Mouse (Mus musculus): ENCODE results near the gene Gm6793. TPM values are rescaled to one million over a fixed set of nuclear protein-coding genes. Genes with fewer than 3 reads are reported as not detected.

Gene Gm6793
- total and polyA plus RNA-seq, 3 experiments, result 0.27 TPM; not detected in 2

DNA sequence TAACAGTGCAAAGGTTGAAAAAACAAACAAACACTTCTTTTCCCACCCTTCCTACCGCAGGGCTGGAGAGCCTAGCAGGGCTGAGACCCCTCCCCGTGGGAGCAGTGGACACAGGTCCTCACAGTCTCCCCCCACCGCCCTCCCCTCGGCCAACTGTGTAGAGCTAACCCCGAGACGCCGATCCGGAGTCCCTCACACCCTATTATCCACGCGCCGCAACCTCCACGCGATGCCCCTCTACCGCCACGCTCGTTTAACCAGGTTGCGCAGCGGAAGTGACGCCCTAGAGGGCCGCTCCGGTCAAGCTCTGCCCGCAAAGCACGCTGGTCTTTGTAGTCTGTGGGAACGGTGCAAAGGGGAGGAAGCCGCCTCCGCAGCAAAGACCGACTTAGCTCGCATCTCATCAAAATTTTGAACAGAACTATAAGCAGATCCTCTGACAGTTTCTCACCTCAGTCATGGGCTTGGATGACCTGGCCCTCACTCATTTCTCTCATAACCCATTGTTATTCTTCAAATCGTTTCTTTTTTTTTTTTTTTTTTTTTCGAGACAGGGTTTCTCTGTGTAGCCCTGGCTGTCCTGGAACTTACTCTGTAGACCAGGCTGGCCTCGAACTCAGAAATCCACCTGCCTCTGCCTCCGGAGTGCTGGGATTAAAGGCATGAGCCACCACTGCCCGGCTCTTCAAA, 22.7 kb downstream of the Gm6793 start, which contains the start of gene Adat1:
Gene Adat1, minus strand, starts transcription at position 290 of the 690 bp plus-strand sequence.
- peaks cover 58 to 73% of the 10 kb centered on the region in 2 experiments for H3K36me3 ChIP-seq (replicated peaks in 1 of 2; ENCODE audit: control insufficient read depth in 1 of 2, insufficient read depth in 1 of 2, low read length in 1 of 2)
- peak within 1 kb of the TSS; percentile 45 for H3K9ac ChIP-seq (ENCODE audit: insufficient read depth, low read depth)
- no peak within 1 kb of the TSS for H3K27ac ChIP-seq (ENCODE audit: insufficient read depth, low read depth)
- no peaks in the 10 kb centered on the region; the same call in 1 of the 2 replicates for H3K79me2 ChIP-seq (replicated peaks; ENCODE audit: control insufficient read depth, extremely low read depth, insufficient read depth, poor library complexity, severe bottlenecking)
- no peaks in the 10 kb centered on the region for H3K9me3 ChIP-seq (replicated peaks; ENCODE audit: low read length)
- peak within 1 kb of the TSS; percentile 77 for H3K4me2 ChIP-seq (ENCODE audit: insufficient read depth, low read depth, poor library complexity, severe bottlenecking)
- no peak for TF ChIP-seq SMC3 (IDR thresholded peaks at IDR 0.05; ENCODE audit: low read depth, low read length)
- TF ChIP-seq SIN3A (IDR thresholded peaks at IDR 0.05; ENCODE audit: low read length), result peak; percentile 88
- peak; percentile 88 for TF ChIP-seq NELFE (IDR thresholded peaks at IDR 0.05; ENCODE audit: low read depth, low read length)
- TF ChIP-seq TBP (conservative IDR thresholded peaks at IDR 0.05; ENCODE audit: low read depth, low read length), result peak; percentile 68; the same call in 1 of the 2 replicates
- no peak; the same call in 1 of the 2 replicates for TF ChIP-seq USF1 (IDR thresholded peaks at IDR 0.05; ENCODE audit: low read depth, low read length)
- TF ChIP-seq MYC (IDR thresholded peaks at IDR 0.05; ENCODE audit: low read depth, low read length), result peak; percentile 96
- no peak for TF ChIP-seq JUN (IDR thresholded peaks at IDR 0.05; ENCODE audit: insufficient read depth, low read depth, low read length)
- peak; percentile 91 for TF ChIP-seq POLR2A (IDR thresholded peaks at IDR 0.05; ENCODE audit: low read depth, low read length)
- TF ChIP-seq HCFC1 (IDR thresholded peaks at IDR 0.05; ENCODE audit: low read depth, low read length), result peak; percentile 98
- peak; percentile 98 for TF ChIP-seq POLR2AphosphoS2 (IDR thresholded peaks at IDR 0.05; ENCODE audit: low read depth, low read length)
- no peak for TF ChIP-seq USF2 (conservative IDR thresholded peaks at IDR 0.05; ENCODE audit: low read depth, low read length)
- TF ChIP-seq ZNF384 (IDR thresholded peaks at IDR 0.05; ENCODE audit: low read depth, low read length), result peak; percentile 76
- peak; percentile 81 for TF ChIP-seq TCF12 (IDR thresholded peaks at IDR 0.05; ENCODE audit: low read depth, low read length)
- TF ChIP-seq E2F4 (IDR thresholded peaks at IDR 0.05; ENCODE audit: insufficient replicate concordance, low read depth, low read length), result 0 out of 2 replicates have a peak, but pooled peaks have one; percentile 59
- TF ChIP-seq ETS1 (conservative IDR thresholded peaks at IDR 0.05; ENCODE audit: low read depth, low read length), result no peak
- peak; percentile 55 for TF ChIP-seq IRF4 (IDR thresholded peaks at IDR 0.05; ENCODE audit: low read depth, low read length)
- peak; percentile 74 for TF ChIP-seq CHD2 (IDR thresholded peaks at IDR 0.05; ENCODE audit: low read length)
- TF ChIP-seq KAT2A (IDR thresholded peaks at IDR 0.05; ENCODE audit: insufficient replicate concordance, low read length), result peak; percentile 93; the same call in 1 of the 2 replicates
- peak in 1 of 2 experiments; percentile 4; a peak in 1 of 4 replicates for TF ChIP-seq CTCF (conservative IDR thresholded peaks at IDR 0.05 in 1 of 2, IDR thresholded peaks at IDR 0.05 in 1 of 2; ENCODE audit: low read depth in 2 of 2, low read length in 2 of 2)
- no peak for TF ChIP-seq CHD1 (IDR thresholded peaks at IDR 0.05; ENCODE audit: low read depth, low read length)
- no peak for TF ChIP-seq UBTF (IDR thresholded peaks at IDR 0.05; ENCODE audit: low read depth, low read length)
- 0 out of 2 replicates have a peak, but pooled peaks have one; percentile 26 for TF ChIP-seq RCOR1 (conservative IDR thresholded peaks at IDR 0.05; ENCODE audit: low read depth, low read length)
- no peak for TF ChIP-seq PAX5 (IDR thresholded peaks at IDR 0.05; ENCODE audit: low read length)
- TF ChIP-seq MEF2A (IDR thresholded peaks at IDR 0.05; ENCODE audit: borderline replicate concordance, low read depth, low read length), result peak; percentile 44; the same call in 1 of the 2 replicates
- no peak for TF ChIP-seq EP300 (IDR thresholded peaks at IDR 0.05; ENCODE audit: low read length)
- 0 out of 2 replicates have a peak, but pooled peaks have one; percentile 86 for TF ChIP-seq ZMIZ1 (IDR thresholded peaks at IDR 0.05; ENCODE audit: low read depth, low read length)
- peak; percentile 62 for TF ChIP-seq NRF1 (IDR thresholded peaks at IDR 0.05; ENCODE audit: low read depth, low read length)
- no peak for TF ChIP-seq MAZ (IDR thresholded peaks at IDR 0.05; ENCODE audit: low read depth, low read length)
- peak; percentile 97 for TF ChIP-seq MAX (IDR thresholded peaks at IDR 0.05; ENCODE audit: low read length)
- peak; percentile 98 for TF ChIP-seq MXI1 (IDR thresholded peaks at IDR 0.05; ENCODE audit: low read depth, low read length)
- peak; percentile 23; the same call in 1 of the 2 replicates for TF ChIP-seq BHLHE40 (IDR thresholded peaks at IDR 0.05; ENCODE audit: low read depth, low read length)
- no peak for TF ChIP-seq ZC3H11A (IDR thresholded peaks at IDR 0.05; ENCODE audit: low read depth, low read length)
- TF ChIP-seq JUND (conservative IDR thresholded peaks at IDR 0.05; ENCODE audit: low read depth, low read length), result no peak
- TF ChIP-seq RAD21 (IDR thresholded peaks at IDR 0.05; ENCODE audit: low read depth, low read length), result no peak
- peak; percentile 73; the same call in 1 of the 2 replicates for TF ChIP-seq GABPA (IDR thresholded peaks at IDR 0.05; ENCODE audit: insufficient replicate concordance, low read depth, low read length)
- no peak for TF ChIP-seq ZKSCAN1 (IDR thresholded peaks at IDR 0.05; ENCODE audit: borderline replicate concordance, low read depth, low read length)
- no peak for TF ChIP-seq MAFK (IDR thresholded peaks at IDR 0.05; ENCODE audit: insufficient replicate concordance, low read length)
- peak; percentile 80 for TF ChIP-seq ELF1 (IDR thresholded peaks at IDR 0.05; ENCODE audit: low read depth, low read length)
- DNase-seq (ENCODE audit: extremely low read depth), result peak; percentile 89
- no peaks in the 10 kb centered on the region for H3K27me3 ChIP-seq (replicated peaks)
- peaks cover 2 to 21% of the 10 kb centered on the region in 2 experiments; a peak in 3 of 4 replicates for H3K4me1 ChIP-seq (ENCODE audit: control insufficient read depth in 1 of 2, insufficient read depth in 2 of 2)
- H3K4me3 ChIP-seq (replicated peaks in 1 of 3; ENCODE audit: low read depth in 2 of 3, low read length in 2 of 3, poor library complexity in 1 of 3), result peak within 1 kb of the TSS; percentile 70 to 95 (median 84)
- dilution Hi-C loops (cut with MboI; ENCODE audit: extremely low pct_ligation_motif_present, extremely low pct_unique_long_range_greater_than_20kb, low sequenced_read_pairs), result no loop called here
- in situ Hi-C loops (cut with MboI; ENCODE audit: low pct_ligation_motif_present, low pct_unique_long_range_greater_than_20kb, low sequenced_read_pairs), result loop anchor here (10.0 kb wide), 1 partner anchor 117 kb away; the partner anchor contains the start of gene Tmem170
